Mouse (Mus musculus) MEL (cell line): ENCODE measurements at regions not wholly inside any gene's neighbourhood (a gene's known extent, or its start where the extent isn't known, plus 50 kb on each side); places are given as distances from the start of the nearest gene placed in this dataset.

Experiments used
- DNase-seq: peaks from one replicate; pipeline ENCODE4 v3.0.0; 2011; ENCODE audit warnings: low read depth, low spot score
- H3K27ac ChIP-seq: 2 replicates; pipeline ENCODE4 v1.5.1; 2012; ENCODE audit warnings: low read depth, mild to moderate bottlenecking, control low read depth, low read length, moderate library complexity; ENCODE audit not compliant: control insufficient read depth
- H3K27me3 ChIP-seq, 2 experiments: fragments of 150-350 bp in 1 of 2; sonication (generic) in 1 of 2; 2 replicates each; pipeline ENCODE4 v1.6.1; 2012; ENCODE audit warnings: low read length in 2 of 2, mild to moderate bottlenecking in 2 of 2, improper control_type of control experiment in 1 of 2, moderate library complexity in 1 of 2; ENCODE audit not compliant: insufficient read depth in 2 of 2, control insufficient read depth in 1 of 2
- H3K36me3 ChIP-seq, 2 experiments: 2 replicates each; pipeline ENCODE4 v1.6.1; 2012 to 2014; ENCODE audit warnings: low read length in 2 of 2, improper control_type of control experiment in 1 of 2, inconsistent platforms in 1 of 2, mild to moderate bottlenecking in 1 of 2; ENCODE audit not compliant: insufficient read depth in 2 of 2, control insufficient read depth in 1 of 2
- H3K4me1 ChIP-seq, 2 experiments: fragments of 150-350 bp in 1 of 2; sonication (generic) in 1 of 2; 2 replicates each; pipeline ENCODE4 v1.6.1; 2012; ENCODE audit warnings: low read length in 2 of 2, improper control_type of control experiment in 1 of 2, mild to moderate bottlenecking in 1 of 2; ENCODE audit not compliant: insufficient read depth in 2 of 2, control insufficient read depth in 1 of 2
- H3K4me3 ChIP-seq, 2 experiments: fragments of 150-350 bp in 1 of 2; sonication (generic) in 1 of 2; 2 replicates each; pipeline ENCODE4 v1.5.1; 2012; ENCODE audit warnings: low read depth in 2 of 2, low read length in 2 of 2, mild to moderate bottlenecking in 2 of 2, moderate library complexity in 2 of 2, control low read depth in 1 of 2, improper control_type of control experiment in 1 of 2; ENCODE audit not compliant: control insufficient read depth in 1 of 2, insufficient read depth in 1 of 2
- H3K79me2 ChIP-seq: 2 replicates; pipeline ENCODE4 v1.6.1; 2012; ENCODE audit warnings: mild to moderate bottlenecking, low read length, moderate library complexity; ENCODE audit not compliant: control insufficient read depth, poor library complexity, insufficient read depth
- H3K9ac ChIP-seq: 2 replicates; pipeline ENCODE4 v1.6.1; 2012; ENCODE audit warnings: low read depth, mild to moderate bottlenecking, control low read depth, low read length, moderate library complexity; ENCODE audit not compliant: control insufficient read depth, poor library complexity, severe bottlenecking
- H3K9me3 ChIP-seq: fragments of 150-350 bp; sonication (generic); replicated peaks from 2 replicates; pipeline ENCODE4 v1.6.1; 2012; ENCODE audit warnings: mild to moderate bottlenecking, low read length, improper control_type of control experiment, moderate library complexity; ENCODE audit not compliant: insufficient read depth
- BHLHE40 ChIP-seq: IDR thresholded peaks from 2 replicates; pipeline ENCODE4 v1.6.1; 2012; ENCODE audit warnings: low read depth, mild to moderate bottlenecking, inconsistent platforms, low read length, improper control_type of control experiment, borderline replicate concordance
- EP300 ChIP-seq, 2 experiments: IDR thresholded peaks; 2 replicates each; pipeline ENCODE4 v1.6.1; 2011; ENCODE audit warnings: improper control_type of control experiment in 2 of 2, low read length in 2 of 2, low read depth in 1 of 2, mild to moderate bottlenecking in 1 of 2
- ETS1 ChIP-seq: IDR thresholded peaks from 2 replicates; pipeline ENCODE4 v1.6.1; 2012; ENCODE audit warnings: low read depth, mild to moderate bottlenecking, inconsistent platforms, low read length, improper control_type of control experiment, moderate library complexity
- GATA1 ChIP-seq: IDR thresholded peaks from 2 replicates; pipeline ENCODE4 v1.6.1; 2011; ENCODE audit warnings: low read depth, low read length, improper control_type of control experiment
- KAT2A ChIP-seq: conservative IDR thresholded peaks from 2 replicates; pipeline ENCODE4 v1.6.1; 2012; ENCODE audit warnings: low read depth, low read length, improper control_type of control experiment, inconsistent platforms
- MEF2A ChIP-seq: IDR thresholded peaks from 2 replicates; pipeline ENCODE4 v1.6.1; 2014; ENCODE audit warnings: low read depth, mild to moderate bottlenecking, inconsistent platforms, low read length, improper control_type of control experiment; ENCODE audit not compliant: poor library complexity, insufficient replicate concordance, severe bottlenecking; ENCODE audit errors: extremely low read depth
- NELFE ChIP-seq: IDR thresholded peaks from 2 replicates; pipeline ENCODE4 v1.6.1; 2011; ENCODE audit warnings: low read depth, low read length, improper control_type of control experiment
- NRF1 ChIP-seq: IDR thresholded peaks from 2 replicates; pipeline ENCODE4 v1.6.1; 2014; ENCODE audit warnings: low read depth, mild to moderate bottlenecking, inconsistent platforms, low read length, improper control_type of control experiment, moderate library complexity; ENCODE audit not compliant: poor library complexity, insufficient read depth, severe bottlenecking
- RCOR1 ChIP-seq: IDR thresholded peaks from 2 replicates; pipeline ENCODE4 v1.6.1; 2012; ENCODE audit warnings: low read depth, mild to moderate bottlenecking, inconsistent platforms, low read length, improper control_type of control experiment
- SIN3A ChIP-seq: IDR thresholded peaks from 2 replicates; pipeline ENCODE4 v1.6.1; 2012; ENCODE audit warnings: low read length, improper control_type of control experiment, inconsistent platforms
- TBP ChIP-seq: IDR thresholded peaks from 2 replicates; pipeline ENCODE4 v1.8.0; 2011; ENCODE audit warnings: low read depth, low read length, improper control_type of control experiment
- TCF12 ChIP-seq: IDR thresholded peaks from 2 replicates; pipeline ENCODE4 v1.6.1; 2014; ENCODE audit warnings: low read depth, mild to moderate bottlenecking, inconsistent platforms, low read length, improper control_type of control experiment, moderate library complexity
- UBTF ChIP-seq: IDR thresholded peaks from 2 replicates; pipeline ENCODE4 v1.6.1; 2012; ENCODE audit warnings: low read depth, mild to moderate bottlenecking, inconsistent platforms, low read length, improper control_type of control experiment, moderate library complexity, borderline replicate concordance; ENCODE audit not compliant: insufficient read depth

- Histone ChIP-seq H3K9ac (no peak overlapping the region), H3K4me3 (no peak overlapping the region), H3K4me1 (peaks cover 0 to 4% of the 10 kb centered on the region in 2 experiments; a peak in 2 of 4 replicates), H3K9me3 (no peaks in the 10 kb centered on the region), H3K27me3 (no peaks in the 10 kb centered on the region), H3K36me3 (peaks cover 0 to 8% of the 10 kb centered on the region in 2 experiments; a peak in 2 of 4 replicates)
- peak; percentile 71 for DNase-seq
- TF ChIP-seq TBP (0 out of 2 replicates have a peak, but pooled peaks have one; percentile 33), BHLHE40 (no peak), ETS1 (peak; percentile 52), NRF1 (no peak), UBTF (no peak), EP300 (IDR thresholded peaks at IDR 0.05; ENCODE audit: low read depth in 1 of 2, low read length in 2 of 2) (peak; percentile 73 to 76), SIN3A (no peak), RCOR1 (peak; percentile 56; the same call in 1 of the 2 replicates), NELFE (no peak), TCF12 (peak; percentile 72), KAT2A (no peak), GATA1 (peak; percentile 74), MEF2A (no peak)
- TF ChIP-seq, all 39 proteins: peak for 6
- H3K79me2 ChIP-seq, result no peaks in the 10 kb centered on the region
- H3K27ac ChIP-seq, result peak overlapping the region; percentile 67
Observed at GRCm38 (mm10) chrX:115093063-115093579, 185.7 kb downstream of the Ube2dnl2 start.
